Mouse (Mus musculus): ENCODE results near the gene Bicc1. TPM values are rescaled to one million over a fixed set of nuclear protein-coding genes. Genes with fewer than 3 reads are reported as not detected.

The Bicc1 gene
- polyA plus RNA-seq, 1 experiment = not detected

DNA sequence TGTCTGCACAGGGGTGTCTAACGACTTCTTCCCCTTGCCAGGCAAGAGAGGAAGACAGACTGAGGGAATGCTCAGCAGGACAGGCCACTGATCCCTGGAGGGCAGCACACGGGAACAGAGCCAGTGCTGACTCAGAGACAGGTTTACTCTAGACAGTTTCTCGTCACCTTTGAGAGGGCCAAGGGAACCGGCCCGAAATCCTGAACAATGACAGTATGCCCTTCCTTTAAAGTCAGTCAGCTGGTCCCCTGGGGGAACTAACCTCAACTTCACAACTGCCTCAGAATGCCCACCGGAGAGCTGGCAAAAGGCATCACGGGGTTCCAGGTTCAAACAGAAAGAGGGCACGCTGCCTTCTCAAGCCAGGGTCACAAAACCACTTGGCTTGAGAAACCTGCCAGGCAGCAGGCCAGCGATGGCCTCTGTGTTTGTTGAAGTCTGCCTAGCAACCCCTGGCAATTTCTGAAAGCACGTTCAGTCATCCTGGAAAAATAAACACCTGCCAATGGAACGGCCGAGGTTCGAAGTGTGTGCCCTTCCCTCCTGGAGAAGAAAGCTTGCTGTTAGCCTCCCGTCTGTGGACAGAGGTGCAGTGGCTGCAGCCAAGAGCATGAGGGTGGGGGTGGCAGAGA, 100.8 kb downstream of the Bicc1 start:
- TF ChIP-seq GATA1 (IDR thresholded peaks at IDR 0.05; ENCODE audit: low read length) = no peak

DNA sequence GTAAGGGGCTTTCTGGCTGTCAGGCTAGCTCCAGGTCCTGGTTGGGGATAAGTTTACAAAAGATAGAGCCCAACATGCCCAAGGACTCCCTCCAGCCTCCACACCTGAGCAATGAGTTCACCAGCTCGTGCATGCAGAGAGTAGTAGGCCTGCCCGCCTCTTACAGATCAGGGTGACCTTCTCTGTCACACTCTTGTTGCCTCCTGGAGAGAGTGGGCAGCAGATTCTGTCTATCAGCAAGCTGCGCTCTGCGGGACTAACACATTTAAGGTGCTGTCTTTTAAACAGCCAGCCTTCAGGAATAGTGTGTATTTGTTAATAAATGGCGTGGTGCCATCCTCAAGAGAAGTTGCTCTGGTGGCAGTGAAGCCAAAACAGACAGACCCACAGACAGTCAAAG, 101.4 kb downstream of the Bicc1 start:
- TF ChIP-seq GATA1 (IDR thresholded peaks at IDR 0.05; ENCODE audit: low read length) = no peak

DNA sequence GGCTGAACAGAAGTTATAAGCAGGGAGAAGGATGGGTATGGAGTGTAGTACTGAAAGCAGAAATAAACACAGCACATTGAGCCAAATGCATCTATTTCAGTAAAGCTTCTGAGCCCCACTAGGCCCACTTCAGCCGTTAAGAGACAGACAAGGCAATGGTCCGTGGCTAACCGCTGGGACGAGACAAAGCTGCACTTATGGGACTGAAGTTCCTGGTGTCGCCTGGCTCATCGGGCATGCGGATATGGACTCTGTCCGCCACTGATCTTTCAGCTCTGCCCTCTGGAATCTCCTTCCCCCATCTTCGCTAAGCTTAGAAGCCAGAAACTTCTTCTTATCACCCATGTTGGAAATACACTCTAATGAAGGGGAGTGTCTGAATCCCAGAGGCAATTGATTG, 106.8 kb downstream of the Bicc1 start:
- no peak for TF ChIP-seq GATA1 (IDR thresholded peaks at IDR 0.05; ENCODE audit: low read length)

GRCm38 (mm10) chr10:71052208-71052607, 107.3 kb downstream of the Bicc1 start:
- TF ChIP-seq GATA1 (IDR thresholded peaks at IDR 0.05; ENCODE audit: low read length) = no peak

DNA sequence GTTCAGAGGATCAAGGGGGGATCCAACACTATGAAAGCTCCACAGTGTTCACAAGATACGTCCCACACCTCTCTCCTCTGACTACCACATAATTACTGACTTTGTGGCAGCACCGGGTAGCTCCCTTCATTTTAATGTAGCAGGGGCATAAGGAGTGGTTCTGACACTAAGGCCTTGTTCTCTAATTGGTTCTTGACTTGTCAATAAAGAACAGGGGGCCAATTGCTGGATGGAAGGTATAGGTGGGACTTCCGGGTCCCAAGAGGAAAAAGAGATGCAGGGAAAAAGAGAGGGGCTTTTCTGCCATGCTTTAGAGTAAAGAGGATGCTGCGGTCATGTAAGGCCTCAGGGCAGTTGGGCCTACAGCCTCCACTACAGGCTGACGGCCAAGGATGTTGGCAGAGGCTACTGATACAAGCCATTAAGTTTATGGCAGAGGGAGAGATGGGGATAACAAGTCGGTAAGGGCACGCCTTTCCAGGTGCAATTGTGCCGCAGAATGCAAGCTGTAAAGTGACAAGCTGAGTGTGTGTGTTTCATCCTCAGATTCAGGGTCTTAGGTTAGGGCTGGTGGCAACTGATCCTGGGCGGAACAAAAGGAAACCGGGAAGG, 108.7 kb downstream of the Bicc1 start:
- TF ChIP-seq GATA1 (IDR thresholded peaks at IDR 0.05; ENCODE audit: low read length) = no peak

DNA sequence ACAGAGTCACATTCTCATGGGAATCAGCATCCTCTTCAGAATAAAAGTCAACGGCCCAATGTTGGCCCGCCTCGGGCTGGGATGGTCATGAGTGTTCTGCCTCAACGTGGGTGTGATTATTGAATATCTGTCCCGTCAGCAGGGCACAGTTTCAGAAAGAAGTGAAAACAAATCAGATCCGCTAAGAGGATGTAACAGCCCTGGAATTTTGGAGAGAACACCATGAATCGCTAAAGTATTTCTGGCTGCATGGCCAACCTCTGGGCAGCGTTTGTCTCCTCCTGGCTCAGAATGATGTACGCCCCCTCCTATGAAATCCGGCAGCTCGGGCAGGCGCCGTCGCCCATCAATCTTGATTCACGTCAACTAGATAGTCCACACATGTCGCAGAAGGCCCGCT, 110.2 kb downstream of the Bicc1 start:
- TF ChIP-seq GATA1 (IDR thresholded peaks at IDR 0.05; ENCODE audit: low read length) = no peak

DNA sequence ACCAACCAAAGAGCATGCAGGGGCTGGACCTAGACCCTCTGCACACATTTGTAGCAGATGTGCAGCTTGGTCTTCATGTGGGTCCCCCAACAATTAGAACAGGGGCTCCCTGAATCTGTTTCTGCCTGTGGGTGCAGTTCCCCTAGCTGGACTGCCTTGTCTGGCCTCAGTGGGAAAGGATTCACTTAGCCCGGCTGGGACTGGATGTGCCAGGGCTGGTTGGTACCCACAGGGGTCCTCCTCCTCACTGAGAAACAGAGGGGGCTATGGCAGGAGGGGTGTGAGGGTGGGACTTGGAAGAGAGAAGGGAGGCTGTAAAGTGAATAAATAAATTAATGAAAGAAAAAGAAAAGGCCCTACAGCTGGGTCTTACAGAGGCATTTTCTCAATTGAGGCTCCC, 115.1 kb downstream of the Bicc1 start:
- no peak for TF ChIP-seq GATA1 (IDR thresholded peaks at IDR 0.05; ENCODE audit: low read length)

DNA sequence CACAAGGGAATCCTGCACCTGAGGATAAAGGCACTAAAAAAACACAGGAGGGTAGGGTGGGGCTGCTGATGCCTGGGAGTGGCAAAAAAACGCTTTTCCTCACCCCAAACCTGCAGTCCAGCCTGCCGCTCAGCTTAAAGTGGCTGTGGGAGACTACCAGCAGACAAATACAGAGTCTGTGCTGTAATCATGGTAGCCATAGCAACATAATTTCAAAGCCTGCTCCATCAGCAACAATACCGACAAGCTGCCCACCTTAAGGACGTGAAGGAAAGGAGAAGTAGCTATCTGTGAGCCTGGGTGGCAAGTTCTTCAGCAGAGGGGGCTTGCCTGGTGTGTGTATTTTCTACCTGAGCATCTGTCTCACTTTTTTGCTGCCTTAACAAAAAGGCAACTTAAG, 117.6 kb downstream of the Bicc1 start:
- no peak for TF ChIP-seq GATA1 (IDR thresholded peaks at IDR 0.05; ENCODE audit: low read length)

GRCm38 (mm10) chr10:71036484-71036883, 123.0 kb downstream of the Bicc1 start:
- no peak for TF ChIP-seq GATA1 (IDR thresholded peaks at IDR 0.05; ENCODE audit: low read length)

DNA sequence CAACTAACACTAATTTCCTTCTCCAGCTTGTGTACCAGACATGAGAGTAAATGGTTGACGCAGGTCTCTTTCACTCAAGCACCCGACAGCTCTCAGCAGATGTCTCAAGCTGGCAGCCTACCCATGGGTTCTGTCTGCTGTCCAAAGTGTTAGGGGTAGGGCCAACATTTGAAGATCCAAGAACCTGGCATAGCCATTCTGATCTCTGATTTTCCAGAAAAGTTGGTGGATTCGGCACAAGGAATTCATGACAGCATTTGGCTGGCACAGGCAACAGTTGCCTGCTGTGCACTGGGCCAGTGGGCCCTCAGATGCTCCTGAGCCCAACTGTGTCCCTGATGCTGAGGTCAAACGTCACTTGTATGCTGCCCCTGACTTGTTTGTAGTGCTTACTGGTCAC, 130.5 kb downstream of the Bicc1 start:
- no peak for TF ChIP-seq GATA1 (IDR thresholded peaks at IDR 0.05; ENCODE audit: low read length)

DNA sequence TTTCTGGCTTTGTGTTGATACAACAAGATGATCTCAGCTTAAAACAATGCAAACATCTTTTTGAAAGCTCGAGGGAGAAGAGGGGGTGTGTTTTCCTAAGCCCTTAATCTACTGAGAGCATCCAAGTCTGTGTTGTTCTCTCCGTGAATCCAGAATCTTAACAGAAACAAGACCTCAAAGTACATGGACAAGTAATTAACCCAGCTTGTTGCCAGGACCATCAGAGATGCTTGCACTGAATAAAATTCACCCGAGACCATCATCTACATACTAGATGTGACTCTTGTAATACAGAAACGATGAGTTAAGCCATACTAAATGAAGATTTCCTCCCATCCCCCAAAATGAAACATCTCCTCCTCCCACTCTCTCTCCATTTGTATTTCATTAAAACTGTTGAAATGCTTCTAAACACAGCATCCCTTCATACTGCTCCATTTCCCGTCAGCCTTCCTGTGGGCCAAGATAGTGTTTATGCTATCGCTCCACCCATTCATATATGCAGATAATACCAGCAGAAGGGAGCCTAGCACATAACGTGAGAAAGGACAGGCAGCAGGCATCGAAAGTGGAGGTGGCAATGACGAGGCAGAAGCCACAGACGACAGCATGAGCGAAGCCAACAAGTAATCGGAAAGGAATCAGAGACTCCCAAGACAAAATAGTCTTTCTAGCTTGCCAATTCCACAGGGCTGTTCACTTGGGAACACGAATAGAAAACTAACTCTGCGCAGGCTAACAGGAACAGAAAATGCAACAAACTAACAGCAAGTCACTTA, 131.2 kb downstream of the Bicc1 start:
- no peak for TF ChIP-seq GATA1 (IDR thresholded peaks at IDR 0.05; ENCODE audit: low read length)

GRCm38 (mm10) chr10:71025131-71025894, 134.2 kb downstream of the Bicc1 start:
- TF ChIP-seq GATA1 (IDR thresholded peaks at IDR 0.05; ENCODE audit: low read length) = no peak

DNA sequence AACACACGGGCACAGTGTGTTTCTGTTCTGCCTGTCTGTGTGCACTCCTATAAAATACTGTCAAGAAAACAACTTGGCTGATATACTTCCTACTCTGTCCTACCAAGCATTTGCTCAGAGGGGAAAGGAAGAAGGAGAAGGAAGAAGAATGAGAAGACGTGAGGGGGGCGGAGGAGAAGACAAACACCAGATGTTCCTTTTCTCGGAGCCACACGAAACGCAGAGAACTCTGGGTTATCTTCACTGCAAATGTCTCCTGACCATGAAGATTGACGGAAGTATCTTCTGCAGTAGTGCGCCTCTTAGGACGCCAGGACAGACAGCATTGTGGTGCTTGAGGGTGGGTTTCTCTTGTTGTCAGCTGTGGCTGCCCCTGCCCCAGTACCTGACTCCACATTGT, 134.8 kb downstream of the Bicc1 start:
- no peak for TF ChIP-seq GATA1 (IDR thresholded peaks at IDR 0.05; ENCODE audit: low read length)

DNA sequence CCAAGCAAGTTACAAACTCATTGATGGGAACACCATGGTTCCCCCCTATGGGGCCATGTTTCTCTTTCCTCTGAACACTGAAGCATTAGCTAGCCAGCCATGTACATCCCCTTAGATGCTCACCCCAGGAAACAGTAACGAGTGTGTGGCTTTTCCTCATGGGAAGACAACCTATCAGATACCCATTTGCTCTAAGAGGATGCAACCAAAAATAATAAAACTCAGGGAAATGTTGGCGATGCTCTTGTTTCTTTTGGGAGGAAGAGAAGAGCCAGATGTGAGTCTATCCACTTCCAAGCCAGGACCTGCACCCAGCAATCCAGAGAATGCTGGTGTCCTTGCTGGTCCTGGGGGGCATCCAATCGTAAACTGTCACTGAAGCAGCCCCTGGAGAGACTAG, 136.0 kb downstream of the Bicc1 start:
- TF ChIP-seq GATA1 (IDR thresholded peaks at IDR 0.05; ENCODE audit: low read length) = no peak

- no peak for TF ChIP-seq GATA1 (IDR thresholded peaks at IDR 0.05; ENCODE audit: low read length)
Measured at GRCm38 (mm10) chr10:71020459-71020858, 139.0 kb downstream of the Bicc1 start.

GRCm38 (mm10) chr10:71019836-71020235, 139.7 kb downstream of the Bicc1 start:
- TF ChIP-seq GATA1 (IDR thresholded peaks at IDR 0.05; ENCODE audit: low read length) = no peak

Measured in G1E-ER4 (cell line).